Mouse (Mus musculus) ES-E14 (cell line): ENCODE measurements at regions not wholly inside any gene's neighbourhood (a gene's known extent, or its start where the extent isn't known, plus 50 kb on each side); places are given as distances from the start of the nearest gene placed in this dataset.

Source experiments
- DNase-seq: peaks from one replicate; pipeline ENCODE4 v3.0.0-alpha.2; 2013; ENCODE audit warnings: low read depth, low spot score
- H3K27ac ChIP-seq: 2 replicates; pipeline ENCODE4 v1.5.1; 2012; ENCODE audit warnings: low read depth, mild to moderate bottlenecking, low read length, moderate library complexity, mixed read lengths; ENCODE audit not compliant: poor library complexity, insufficient read depth, severe bottlenecking
- H3K36me3 ChIP-seq: 2 replicates; pipeline ENCODE4 v1.6.1; 2012; ENCODE audit warnings: mild to moderate bottlenecking, low read length, moderate library complexity, mixed read lengths; ENCODE audit not compliant: control insufficient read depth, poor library complexity, insufficient read depth, severe bottlenecking
- H3K4me1 ChIP-seq, 2 experiments: fragments of 150-350 bp in 1 of 2; sonication (generic) in 1 of 2; 2 replicates each; pipeline ENCODE4 v1.6.1; 2012; ENCODE audit warnings: low read length in 2 of 2, mild to moderate bottlenecking in 1 of 2, mixed read lengths in 1 of 2; ENCODE audit not compliant: control insufficient read depth in 2 of 2, insufficient read depth in 2 of 2, poor library complexity in 1 of 2
- H3K4me3 ChIP-seq, 2 experiments: fragments of 150-350 bp in 1 of 2; sonication (generic) in 1 of 2; 2 replicates each; pipeline ENCODE4 v1.5.1; 2012; ENCODE audit warnings: low read length in 2 of 2, low read depth in 1 of 2, mild to moderate bottlenecking in 1 of 2, mixed read lengths in 1 of 2; ENCODE audit not compliant: insufficient read depth in 1 of 2, poor library complexity in 1 of 2, severe bottlenecking in 1 of 2
- H3K9ac ChIP-seq: 2 replicates; pipeline ENCODE4 v1.6.1; 2012; ENCODE audit warnings: low read depth, mild to moderate bottlenecking, low read length, mixed read lengths; ENCODE audit not compliant: poor library complexity, insufficient read depth, severe bottlenecking
- H3K9me3 ChIP-seq: fragments of 150-350 bp; sonication (generic); 2 replicates; pipeline ENCODE4 v1.6.1; 2012; ENCODE audit warnings: low read depth, mild to moderate bottlenecking, low read length; ENCODE audit not compliant: control insufficient read depth, insufficient read depth
- CHD2 ChIP-seq: IDR thresholded peaks from 2 replicates; pipeline ENCODE4 v1.6.1; 2014; ENCODE audit warnings: mild to moderate bottlenecking, low read depth, low read length, inconsistent platforms
- HCFC1 ChIP-seq: IDR thresholded peaks from 2 replicates; pipeline ENCODE4 v1.6.1; 2012; ENCODE audit warnings: low read length, inconsistent platforms, borderline replicate concordance; ENCODE audit not compliant: insufficient read depth
- MAFK ChIP-seq: IDR thresholded peaks from 2 replicates; pipeline ENCODE4 v1.6.1; 2014; ENCODE audit warnings: mild to moderate bottlenecking, low read depth, low read length, inconsistent platforms; ENCODE audit not compliant: insufficient read depth
- ZC3H11A ChIP-seq: IDR thresholded peaks from 2 replicates; pipeline ENCODE4 v1.6.1; 2012; ENCODE audit warnings: low read depth, mild to moderate bottlenecking, inconsistent platforms, low read length, borderline replicate concordance
- ZNF384 ChIP-seq: IDR thresholded peaks from 2 replicates; pipeline ENCODE4 v1.6.1; 2012; ENCODE audit warnings: low read depth, low read length, inconsistent platforms
- in situ Hi-C, 2 experiments: fragments of 600-800 bp; cut with MboI; formaldehyde crosslinking; loops; one replicate each; pipeline ENCODE4 v1.15.1; 2025; ENCODE audit warnings: low sequenced_read_pairs in 2 of 2, inconsistent platforms in 1 of 2; ENCODE audit not compliant: unreplicated experiment in 2 of 2

GRCm38 (mm10) chr15:33935013-33935664, 422.5 kb downstream of the 9430069I07Rik start:
- no peak for TF ChIP-seq ZNF384
- TF ChIP-seq ZC3H11A, result no peak
- no peak for TF ChIP-seq MAFK
- no peak for TF ChIP-seq CHD2
- no peak for TF ChIP-seq HCFC1
- no peak for DNase-seq
- Histone ChIP-seq H3K4me3 (no peak overlapping the region), H3K4me1 (no peaks in the 10 kb centered on the region), H3K9ac (no peak overlapping the region), H3K36me3 (no peaks in the 10 kb centered on the region), H3K9me3 (no peaks in the 10 kb centered on the region), H3K27ac (no peak overlapping the region)
- in situ Hi-C loops, result no loop called here

GRCm38 (mm10) chr15:33926446-33926845, 431.2 kb downstream of the 9430069I07Rik start:
- no peak overlapping the region for H3K4me3 ChIP-seq

GRCm38 (mm10) chr15:33924094-33924890, 433.4 kb downstream of the 9430069I07Rik start:
- in situ Hi-C loops, result no loop called here
- Histone ChIP-seq H3K4me1 (no peaks in the 10 kb centered on the region), H3K36me3 (no peaks in the 10 kb centered on the region), H3K9ac (no peak overlapping the region), H3K4me3 (no peak overlapping the region), H3K27ac (no peak overlapping the region), H3K9me3 (no peaks in the 10 kb centered on the region)
- TF ChIP-seq ZC3H11A (no peak), MAFK (no peak), HCFC1 (no peak), ZNF384 (no peak), CHD2 (no peak)
- no peak for DNase-seq

More at GRCm38 (mm10) chr15:33926446-33926845, 431.2 kb downstream of the 9430069I07Rik start:
- no peak overlapping the region for H3K27ac ChIP-seq
- no peak for DNase-seq
- in situ Hi-C loops, result no loop called here
- H3K9me3 ChIP-seq, result no peaks in the 10 kb centered on the region
- TF ChIP-seq HCFC1 (no peak), ZC3H11A (no peak), CHD2 (no peak), MAFK (no peak), ZNF384 (no peak)
- no peaks in the 10 kb centered on the region for H3K4me1 ChIP-seq
- no peaks in the 10 kb centered on the region for H3K36me3 ChIP-seq
- H3K9ac ChIP-seq, result no peak overlapping the region

- no peaks in the 10 kb centered on the region for H3K9me3 ChIP-seq
- in situ Hi-C loops, result no loop called here
- TF ChIP-seq ZNF384, result no peak
- TF ChIP-seq CHD2, result no peak
- no peak for TF ChIP-seq HCFC1
- TF ChIP-seq MAFK, result no peak
- TF ChIP-seq ZC3H11A, result no peak
These were observed 442.8 kb downstream of the 9430069I07Rik start for GRCm38 (mm10) chr15:33914891-33915290.

More at GRCm38 (mm10) chr15:33914891-33915290, 442.8 kb downstream of the 9430069I07Rik start:
- DNase-seq, result no peak
- no peaks in the 10 kb centered on the region for H3K4me1 ChIP-seq
- no peak overlapping the region for H3K9ac ChIP-seq
- H3K27ac ChIP-seq, result no peak overlapping the region
- no peak overlapping the region for H3K4me3 ChIP-seq
- H3K36me3 ChIP-seq, result no peaks in the 10 kb centered on the region
